Mouse (Mus musculus) ES-E14 (cell line): ENCODE measurements around the gene Gabrd.

Experiments
- HCFC1 ChIP-seq: IDR thresholded peaks from 2 replicates; pipeline ENCODE4 v1.6.1; 2012; ENCODE audit warnings: low read length, inconsistent platforms, borderline replicate concordance; ENCODE audit not compliant: insufficient read depth
- MAFK ChIP-seq: IDR thresholded peaks from 2 replicates; pipeline ENCODE4 v1.6.1; 2014; ENCODE audit warnings: mild to moderate bottlenecking, low read depth, low read length, inconsistent platforms; ENCODE audit not compliant: insufficient read depth
- ZC3H11A ChIP-seq: IDR thresholded peaks from 2 replicates; pipeline ENCODE4 v1.6.1; 2012; ENCODE audit warnings: low read depth, mild to moderate bottlenecking, inconsistent platforms, low read length, borderline replicate concordance

DNA sequence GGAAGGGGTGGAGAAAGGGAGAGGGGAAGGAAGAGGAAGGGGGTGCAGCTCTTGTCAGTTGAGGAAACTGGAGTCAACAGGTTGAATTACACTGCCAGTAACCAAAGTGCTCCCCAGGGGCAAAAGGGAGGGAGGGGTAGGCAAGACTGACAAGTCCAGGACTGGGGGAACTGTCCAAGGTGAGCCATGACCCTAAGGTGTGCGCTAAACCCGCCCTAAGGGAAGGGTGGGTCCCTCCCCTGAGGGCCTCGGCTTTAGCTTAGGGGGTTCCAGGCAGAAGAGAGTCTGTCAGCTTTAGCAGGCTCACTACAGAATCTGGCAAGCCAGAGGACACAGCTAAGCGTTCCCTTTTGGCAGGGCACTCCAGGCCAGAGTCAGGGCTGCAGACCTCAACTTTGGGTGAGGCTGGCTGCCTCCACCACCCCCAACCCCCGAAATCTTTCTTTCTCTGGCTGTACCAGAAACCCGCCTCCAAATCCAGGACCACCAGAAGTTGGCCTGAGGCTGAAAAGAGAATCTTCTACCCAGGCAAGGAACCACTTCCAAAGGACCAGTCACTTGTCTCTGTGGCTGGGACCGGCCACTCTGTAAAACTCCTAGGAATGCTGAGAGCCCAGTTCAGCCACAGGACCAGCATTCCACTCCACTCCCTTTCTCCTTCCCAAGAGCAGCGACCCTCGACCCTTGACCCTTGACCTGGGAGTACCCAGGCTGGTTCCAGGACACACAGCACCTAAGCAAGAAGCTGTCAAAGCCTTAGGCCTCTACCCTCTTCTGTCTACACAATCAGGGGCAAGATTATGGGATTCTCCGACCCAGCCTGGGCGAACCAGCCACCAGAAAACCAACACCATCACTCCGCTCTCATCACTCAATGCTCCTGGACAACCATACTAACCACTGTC is 38.1 kb downstream of the Gabrd start:
- TF ChIP-seq ZC3H11A, result no peak
- TF ChIP-seq HCFC1, result no peak
- TF ChIP-seq MAFK, result no peak
